Mouse (Mus musculus): ENCODE measurements around the gene Ick.
"Not testable (repeated sequence)": the region's sequence is repeated elsewhere in the genome, so short reads cannot be mapped to it uniquely, and the experiment has no call there.

Ick gene

GRCm38 (mm10) chr9:78154211-78154977, 45.4 kb downstream of the Ick start:
- no peak for DNase-seq

DNA sequence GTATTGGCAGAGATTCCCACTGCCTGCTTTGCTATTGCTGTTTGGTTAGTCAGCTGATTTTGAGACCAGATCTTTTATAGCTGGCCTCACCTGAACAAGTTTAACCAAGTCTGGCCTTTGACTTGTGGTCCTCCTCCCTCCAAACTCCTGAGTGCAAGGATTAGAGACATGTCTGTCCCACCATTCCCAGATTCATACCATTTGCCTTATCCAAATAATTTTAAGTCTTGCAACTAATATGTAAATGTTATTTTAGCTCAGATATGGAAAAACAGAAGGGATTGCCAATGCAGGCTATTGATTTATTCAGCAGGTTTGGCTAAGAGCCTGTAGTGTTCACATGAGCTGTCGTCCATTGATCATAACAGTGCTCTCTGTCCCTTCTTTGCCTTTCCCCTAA, 48.2 kb downstream of the Ick start:
- DNase-seq = no peak

DNA sequence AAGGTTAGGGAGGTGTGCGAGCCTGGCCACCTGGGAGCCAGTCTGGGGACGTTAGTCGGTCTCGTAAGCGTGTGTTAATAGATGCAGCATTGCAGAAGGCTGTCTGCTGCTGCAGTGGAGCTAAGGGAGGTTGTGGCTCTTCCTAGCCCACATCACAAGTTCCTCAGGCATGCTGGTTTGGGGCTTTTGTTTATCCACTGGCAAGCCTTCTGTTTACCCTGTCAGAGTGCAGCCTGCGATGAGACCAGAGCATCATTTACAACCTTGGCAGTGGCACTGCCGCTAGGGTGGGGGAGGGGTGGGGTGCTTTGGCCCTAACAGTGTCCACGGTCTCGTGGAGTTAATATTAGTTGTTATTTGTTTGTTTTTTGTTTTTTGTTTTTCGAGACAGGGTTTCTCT, 54.3 kb downstream of the Ick start:
- DNase-seq = no peak

DNA sequence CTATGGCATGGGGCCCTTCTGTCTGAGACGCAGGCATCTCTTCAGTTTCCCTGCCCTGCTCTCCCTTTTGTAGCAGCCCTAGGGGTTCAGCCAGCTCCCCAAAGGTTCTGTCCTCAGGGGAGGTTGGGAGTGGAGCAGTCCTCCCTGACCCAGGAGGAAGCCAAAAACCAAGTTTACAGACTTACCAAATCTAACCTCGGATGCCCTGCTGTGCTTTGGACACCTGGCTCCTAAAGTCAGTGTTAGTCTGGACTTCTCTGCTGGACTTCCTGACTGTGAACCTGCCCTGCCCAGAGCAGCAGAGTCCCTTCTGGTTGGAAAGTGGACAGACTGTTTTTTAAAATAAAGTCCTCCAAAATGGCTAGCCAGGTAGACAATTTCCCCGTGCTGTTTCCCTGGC, 55.7 kb downstream of the Ick start:
- no peak for DNase-seq

GRCm38 (mm10) chr9:78165454-78165853, 56.5 kb downstream of the Ick start:
- DNase-seq = no peak

- no peak for DNase-seq
These were observed 57.9 kb downstream of the Ick start for GRCm38 (mm10) chr9:78166694-78167452.

GRCm38 (mm10) chr9:78167453-78167969, 58.5 kb downstream of the Ick start:
- DNase-seq = no peak

DNA sequence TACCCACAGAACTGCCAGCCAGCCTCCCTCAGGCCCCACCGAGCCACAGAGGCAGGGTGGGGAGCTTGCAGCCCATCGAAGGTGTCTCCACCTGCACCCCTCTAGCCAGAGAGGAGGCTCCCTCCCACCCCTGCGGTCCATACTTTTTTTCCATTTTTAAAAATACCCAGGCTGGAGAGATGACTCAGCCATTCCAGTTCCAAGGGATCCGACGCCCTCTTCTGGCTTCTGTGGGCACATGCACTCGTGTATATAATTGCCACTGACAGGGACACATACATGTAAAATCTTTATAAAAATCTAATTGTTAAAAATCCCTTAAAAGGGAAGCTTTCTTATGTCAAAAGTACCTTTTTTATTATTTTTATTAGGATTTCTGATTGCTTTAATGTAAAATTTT, 59.9 kb downstream of the Ick start:
- peak in 1 of 2 experiments; percentile 18 for DNase-seq

GRCm38 (mm10) chr9:78174016-78174415, 65.0 kb downstream of the Ick start:
- no peak for DNase-seq

DNA sequence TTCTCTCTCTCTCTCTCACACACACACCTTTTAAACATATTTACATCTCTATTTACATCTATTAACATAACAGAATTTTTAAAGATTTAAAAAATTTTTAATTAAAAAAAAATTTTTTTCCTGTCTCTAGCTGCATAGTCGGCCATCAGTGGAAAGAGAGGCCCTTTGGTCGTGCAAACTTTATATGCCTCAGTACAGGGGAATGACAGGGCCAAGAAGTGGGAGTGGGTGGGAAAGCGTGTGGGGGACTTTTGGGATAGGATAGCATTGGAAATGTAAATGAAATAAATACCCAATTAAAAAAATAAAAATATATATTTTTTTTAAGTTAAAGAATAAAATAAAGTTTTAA, 65.9 kb downstream of the Ick start:
- not testable (repeated sequence) for DNase-seq

GRCm38 (mm10) chr9:78175277-78176200, 66.5 kb downstream of the Ick start:
- peak; percentile 99 to 100 for DNase-seq

GRCm38 (mm10) chr9:78176201-78176727, 67.3 kb downstream of the Ick start:
- DNase-seq = peak; percentile 83

- peak; percentile 20 to 34 for DNase-seq
These were observed 67.8 kb downstream of the Ick start for GRCm38 (mm10) chr9:78176831-78177230.

GRCm38 (mm10) chr9:78178197-78178596, 69.2 kb downstream of the Ick start:
- DNase-seq = no peak

DNA sequence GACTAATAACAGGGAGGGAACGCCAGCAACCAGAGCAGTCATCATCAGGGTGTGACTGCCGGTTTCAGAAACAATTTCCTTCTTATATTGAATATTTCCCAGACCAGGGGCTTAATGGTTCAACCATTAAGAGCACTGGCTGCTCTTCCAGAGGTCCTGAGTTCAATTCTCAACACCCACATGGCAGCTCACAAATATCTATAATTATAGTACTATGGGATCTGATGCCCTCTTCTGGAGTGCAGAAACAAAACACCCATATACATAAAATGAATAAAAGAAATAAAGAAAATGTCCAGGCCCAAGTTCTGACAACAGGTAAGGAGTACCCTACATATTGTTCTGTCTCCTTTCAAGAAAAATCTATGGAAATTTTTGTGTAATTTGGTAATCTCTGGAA, 70.1 kb downstream of the Ick start:
- DNase-seq = no peak

DNA sequence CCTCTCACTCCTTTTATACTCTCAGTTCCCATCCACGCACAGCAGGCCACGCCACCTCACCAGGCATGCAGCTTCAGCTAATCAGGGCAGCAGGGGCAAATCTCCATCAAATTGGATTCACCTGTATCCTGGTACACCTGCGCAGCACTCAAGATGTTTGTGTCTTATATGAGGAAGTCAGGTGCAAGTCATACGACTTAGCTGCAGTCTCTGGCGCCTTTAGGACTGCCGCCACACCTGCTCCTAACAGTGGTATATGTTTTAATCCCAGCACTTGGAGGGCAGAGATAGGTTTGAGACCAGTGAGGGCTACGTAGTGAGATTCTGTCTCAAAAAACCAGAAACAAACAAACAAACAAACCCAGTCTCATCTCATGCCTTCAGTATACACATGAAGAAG, 73.5 kb downstream of the Ick start, which contains the start of gene Gsta4:
Gene Gsta4, plus strand, starts transcription at position 301 of the 400 bp plus-strand sequence.
- DNase-seq = not testable (repeated sequence)

- DNase-seq = no peak
These were observed 76.7 kb downstream of the Ick start for GRCm38 (mm10) chr9:78185686-78186085.

- DNase-seq = no peak
These were observed 79.9 kb downstream of the Ick start for GRCm38 (mm10) chr9:78188910-78189309.

DNA sequence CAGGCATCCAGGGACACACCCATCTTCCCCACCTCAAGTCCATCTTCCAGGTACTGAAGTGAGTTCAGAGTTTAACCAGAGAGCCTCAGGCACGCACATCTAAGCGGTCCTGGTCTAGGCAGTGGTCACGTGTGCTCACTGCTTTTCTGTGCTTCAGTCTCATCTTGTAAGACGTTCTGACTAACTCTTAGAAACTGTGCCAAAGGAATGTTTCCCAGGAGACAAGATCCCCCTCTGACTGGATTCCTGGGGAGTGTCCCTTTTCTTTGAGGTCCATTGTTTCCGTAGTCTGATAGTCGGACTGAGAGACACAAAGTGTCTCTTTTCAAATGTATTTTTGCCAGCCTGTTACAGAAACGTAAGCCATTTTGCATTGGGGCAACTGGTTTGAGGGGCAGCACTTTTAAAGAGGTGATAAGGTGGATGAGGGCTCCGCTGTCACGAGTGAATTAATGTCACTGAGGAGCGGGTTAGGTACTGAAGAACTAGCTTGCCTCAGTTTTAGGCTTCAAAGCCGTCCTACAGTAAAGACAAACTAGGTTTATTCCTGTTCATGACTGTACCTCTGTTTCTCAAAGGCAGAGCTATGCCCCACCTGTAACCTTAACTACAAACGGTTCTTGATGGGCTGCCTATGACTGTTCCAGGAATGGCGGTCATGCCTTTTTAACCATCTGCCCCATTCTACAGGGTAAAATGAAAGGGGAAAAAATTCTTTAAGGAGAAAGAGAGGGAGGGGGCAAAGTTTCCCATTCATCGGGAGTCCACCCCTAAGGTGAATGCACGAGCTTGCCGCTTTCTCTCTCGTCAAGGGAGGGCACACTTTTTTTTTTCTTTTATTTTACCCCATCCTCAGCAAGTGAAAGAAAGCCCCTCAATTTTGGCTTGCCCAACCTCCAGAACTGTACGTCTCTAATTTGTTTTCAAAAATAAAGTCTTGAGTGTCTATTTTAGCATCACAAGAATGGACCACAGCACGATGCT, 82.0 kb downstream of the Ick start:
- no peak for DNase-seq

DNA sequence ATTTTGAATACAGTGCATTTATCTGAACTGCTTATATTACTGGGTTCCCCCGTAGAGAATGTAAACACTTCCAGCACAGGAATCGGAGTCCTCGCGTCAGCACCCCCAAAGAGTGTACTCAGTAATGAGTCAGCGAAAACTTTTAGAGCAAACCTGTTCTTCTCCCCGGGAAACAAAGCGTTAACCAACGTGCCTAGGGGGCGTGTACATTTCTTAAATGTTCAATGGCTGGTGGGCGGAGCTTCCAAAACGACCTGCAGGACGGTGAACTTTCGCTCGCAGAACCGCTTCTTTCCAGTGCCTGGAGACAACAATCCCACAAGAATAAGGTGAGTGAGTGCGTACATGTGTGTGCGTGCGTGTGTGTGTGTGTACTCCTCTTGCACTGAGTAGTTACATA, 82.7 kb downstream of the Ick start:
- peak; percentile 38 to 55 for DNase-seq

DNA sequence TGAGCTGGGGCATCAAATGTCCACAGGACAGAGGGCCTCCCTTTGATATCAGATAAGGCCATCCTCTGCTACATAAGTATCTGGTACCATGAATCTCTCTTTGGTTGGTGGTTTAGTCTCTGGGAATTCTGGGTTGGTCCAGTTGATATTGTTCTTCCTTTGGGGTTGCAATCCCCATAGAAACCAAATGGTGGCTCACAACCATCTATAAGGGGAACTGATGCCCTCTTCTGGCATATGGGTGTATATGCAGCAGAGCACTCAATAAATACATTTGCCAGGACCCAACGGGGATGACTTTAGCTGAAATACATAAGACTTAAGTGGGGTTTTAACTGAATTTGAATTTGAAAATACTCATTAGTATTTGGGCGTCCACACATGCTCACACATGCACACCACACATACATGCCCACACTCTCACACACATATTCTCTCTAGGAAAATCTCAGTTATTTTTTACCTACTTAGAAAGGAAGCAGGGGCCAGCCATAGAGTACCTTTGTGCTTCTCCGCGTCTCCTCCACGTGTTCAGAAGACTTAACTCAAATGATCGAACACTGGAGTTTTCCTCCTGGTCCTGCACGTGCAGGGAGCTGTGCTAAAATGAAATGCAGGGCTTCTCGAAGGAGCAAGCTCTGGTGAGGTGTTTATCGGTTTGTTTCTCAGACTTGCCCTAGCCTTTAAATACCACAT, 85.1 kb downstream of the Ick start:
- peak; percentile 65 to 79 for DNase-seq

Measured in cerebellum, postnatal 10 days (tissue).